Mouse (Mus musculus) left cerebral cortex, adult 9 months (tissue): ENCODE measurements around the gene Banf1.
"Not testable (repeated sequence)": the region's sequence is repeated elsewhere in the genome, so short reads cannot be mapped to it uniquely, and the experiment has no call there.

ENCODE experiments used
- DNase-seq, 2 experiments: peaks; one replicate each; pipeline ENCODE4 v3.0.0; 2022; ENCODE audit warnings: low spot score in 2 of 2

The Banf1 gene

GRCm38 (mm10) chr19:5374177-5374576 lies 7.2 kb upstream of the Banf1 start:
- DNase-seq: no peak

- DNase-seq: no peak
Measured at GRCm38 (mm10) chr19:5372724-5373123, 5.8 kb upstream of the Banf1 start.

DNA sequence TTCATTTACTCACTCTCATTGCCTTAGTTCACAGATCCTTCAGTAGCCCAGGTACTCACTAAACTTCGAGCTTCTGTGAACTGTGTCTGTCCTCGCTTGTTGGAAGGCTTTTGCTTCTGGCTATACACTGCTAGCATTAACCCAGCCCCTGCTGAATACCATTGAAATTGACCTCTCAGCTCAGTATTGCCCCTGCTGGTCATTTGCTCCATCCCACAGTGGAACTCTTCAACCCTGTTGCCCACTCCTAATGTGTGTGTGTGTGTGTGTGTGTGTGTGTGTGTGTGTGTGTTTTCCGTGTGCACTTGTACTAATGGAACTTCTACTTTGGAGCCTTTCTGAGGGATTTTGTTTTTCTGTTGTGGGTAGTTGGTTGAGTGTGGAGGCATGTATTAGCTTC lies 4.0 kb upstream of the Banf1 start:
- no peak for DNase-seq

DNA sequence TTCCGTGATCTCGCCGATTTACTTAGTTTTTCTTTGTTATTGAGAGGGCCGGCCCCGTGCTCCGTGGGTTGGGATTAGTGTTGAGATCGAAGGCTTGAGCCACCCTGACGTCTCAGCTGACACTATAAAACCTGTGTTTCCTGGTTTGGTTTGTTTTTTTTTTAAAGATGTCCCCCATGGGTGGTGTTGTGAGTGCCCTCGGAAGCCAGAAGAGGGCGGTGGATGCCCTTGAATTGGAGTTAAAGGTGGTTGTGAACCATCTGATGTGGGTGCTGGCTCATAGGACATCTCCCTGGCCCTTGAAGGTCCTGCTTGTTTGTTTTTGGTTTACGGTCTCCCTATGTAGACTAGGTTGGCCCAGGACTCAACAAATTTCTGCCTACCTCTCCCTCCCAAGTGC lies 487 bp upstream of the Banf1 start:
- no peak for DNase-seq

DNA sequence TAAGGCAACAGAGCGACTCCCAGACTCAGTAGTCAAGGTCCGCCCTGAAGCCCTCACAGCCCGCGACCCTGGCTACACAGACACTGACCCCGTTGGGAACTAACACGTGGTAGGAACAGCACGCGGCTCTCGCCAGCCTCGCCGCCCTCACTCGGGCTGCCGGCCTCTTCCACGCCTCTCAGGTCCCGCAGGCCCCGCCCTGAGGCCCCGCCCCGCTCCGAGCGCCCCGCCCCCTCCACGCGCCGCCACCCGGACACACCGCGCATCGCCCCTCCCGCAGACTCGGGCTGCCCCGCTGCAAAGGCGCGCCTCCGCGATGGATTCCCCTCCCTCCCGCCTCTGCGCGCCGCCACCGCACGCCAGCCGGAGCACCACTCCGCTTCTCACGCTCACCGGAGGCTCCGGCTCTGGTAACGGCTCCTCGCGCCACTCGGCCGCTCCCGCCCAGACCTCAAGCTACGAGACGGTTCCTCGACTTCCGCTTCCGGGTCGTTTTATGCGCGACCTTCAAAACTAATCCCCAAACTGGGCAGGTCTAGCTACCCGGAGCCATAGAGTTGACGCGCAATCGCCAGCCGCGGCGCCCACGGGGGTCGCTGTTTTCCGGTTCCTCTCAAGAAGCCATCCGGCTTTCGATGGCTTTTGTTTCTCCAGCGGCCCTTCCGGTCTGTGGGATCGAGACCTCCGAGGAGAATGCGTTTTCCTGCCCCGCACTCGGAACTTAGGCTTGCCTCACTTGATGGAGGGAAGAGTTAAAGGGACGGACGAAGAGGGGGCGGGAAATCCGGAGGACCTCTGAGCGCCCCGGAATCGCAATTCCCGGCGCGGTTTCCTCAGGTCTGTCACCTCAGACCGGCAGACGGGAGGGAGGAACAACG lies 554 bp downstream of the Banf1 start, which contains the start of gene Eif1ad:
Gene Eif1ad (plus strand): TSS at position 567 of the 878 bp plus-strand sequence.
- DNase-seq: peak; percentile 88 to 96

DNA sequence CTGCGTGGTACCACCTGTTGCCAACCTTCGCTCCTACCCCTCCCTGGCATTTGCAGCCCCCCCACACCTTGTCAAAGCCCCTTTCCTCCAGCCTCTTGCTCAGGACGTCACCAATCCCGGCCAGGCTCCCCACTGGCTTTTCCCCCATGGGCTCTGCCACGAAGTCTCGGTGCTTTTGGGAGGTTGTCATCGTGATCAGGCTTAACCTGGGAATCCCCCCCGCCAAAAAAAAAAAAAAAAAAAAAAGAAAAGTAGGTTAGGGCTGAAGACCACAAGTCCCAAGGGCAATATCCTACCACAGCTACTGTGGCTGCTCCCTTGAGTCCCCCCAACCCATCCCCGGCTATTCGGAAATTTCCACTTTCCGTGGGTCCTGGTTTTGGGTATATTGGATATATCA lies 1.2 kb downstream of the Banf1 start:
- no peak for DNase-seq

GRCm38 (mm10) chr19:5364124-5364523 lies 2.8 kb downstream of the Banf1 start:
- DNase-seq: no peak

GRCm38 (mm10) chr19:5362186-5362585 lies 4.8 kb downstream of the Banf1 start:
- DNase-seq: no peak

DNA sequence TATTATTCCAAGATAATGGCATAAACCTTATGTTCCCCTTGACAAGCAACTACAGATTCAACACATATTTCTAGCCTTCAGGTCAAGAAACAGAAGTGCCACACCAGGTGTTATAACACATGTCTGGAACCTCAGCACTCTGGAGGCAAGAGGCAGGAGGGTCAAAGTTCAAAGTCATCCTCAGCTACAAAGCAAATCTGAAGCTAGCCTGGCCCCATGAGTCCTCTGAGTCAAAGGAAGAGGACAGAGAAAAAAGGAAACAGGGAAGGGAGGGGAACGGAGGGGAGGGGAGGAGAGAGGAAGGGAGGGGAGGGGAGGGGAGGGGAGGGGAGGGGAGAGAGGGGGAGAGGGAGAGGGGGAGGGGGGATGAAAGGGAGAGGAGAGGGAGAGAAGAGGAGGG lies 10.9 kb downstream of the Banf1 start:
- DNase-seq: no peak

GRCm38 (mm10) chr19:5353609-5354008 lies 13.4 kb downstream of the Banf1 start:
- DNase-seq: no peak

DNA sequence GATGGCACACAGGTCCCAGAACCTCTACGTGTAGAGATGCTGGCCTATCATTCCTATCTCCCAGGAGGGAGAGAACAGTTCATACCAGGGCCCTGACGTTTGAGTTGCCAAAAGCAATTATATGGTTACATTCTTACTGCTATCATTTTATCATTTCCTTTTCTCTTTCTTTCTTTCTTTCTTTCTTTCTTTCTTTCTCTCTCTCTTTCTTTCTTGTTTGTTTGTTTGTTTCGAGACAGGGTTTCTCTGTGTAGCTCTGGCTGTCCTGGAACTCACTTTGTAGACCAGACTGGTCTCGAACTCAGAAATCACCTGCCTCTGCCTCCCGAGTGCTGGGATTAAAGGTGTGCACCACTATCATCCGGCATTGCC lies 17.5 kb downstream of the Banf1 start, which contains the start of gene Cst6:
Gene Cst6 (minus strand): TSS at position 73 of the 372 bp plus-strand sequence.
- DNase-seq: not testable (repeated sequence)

DNA sequence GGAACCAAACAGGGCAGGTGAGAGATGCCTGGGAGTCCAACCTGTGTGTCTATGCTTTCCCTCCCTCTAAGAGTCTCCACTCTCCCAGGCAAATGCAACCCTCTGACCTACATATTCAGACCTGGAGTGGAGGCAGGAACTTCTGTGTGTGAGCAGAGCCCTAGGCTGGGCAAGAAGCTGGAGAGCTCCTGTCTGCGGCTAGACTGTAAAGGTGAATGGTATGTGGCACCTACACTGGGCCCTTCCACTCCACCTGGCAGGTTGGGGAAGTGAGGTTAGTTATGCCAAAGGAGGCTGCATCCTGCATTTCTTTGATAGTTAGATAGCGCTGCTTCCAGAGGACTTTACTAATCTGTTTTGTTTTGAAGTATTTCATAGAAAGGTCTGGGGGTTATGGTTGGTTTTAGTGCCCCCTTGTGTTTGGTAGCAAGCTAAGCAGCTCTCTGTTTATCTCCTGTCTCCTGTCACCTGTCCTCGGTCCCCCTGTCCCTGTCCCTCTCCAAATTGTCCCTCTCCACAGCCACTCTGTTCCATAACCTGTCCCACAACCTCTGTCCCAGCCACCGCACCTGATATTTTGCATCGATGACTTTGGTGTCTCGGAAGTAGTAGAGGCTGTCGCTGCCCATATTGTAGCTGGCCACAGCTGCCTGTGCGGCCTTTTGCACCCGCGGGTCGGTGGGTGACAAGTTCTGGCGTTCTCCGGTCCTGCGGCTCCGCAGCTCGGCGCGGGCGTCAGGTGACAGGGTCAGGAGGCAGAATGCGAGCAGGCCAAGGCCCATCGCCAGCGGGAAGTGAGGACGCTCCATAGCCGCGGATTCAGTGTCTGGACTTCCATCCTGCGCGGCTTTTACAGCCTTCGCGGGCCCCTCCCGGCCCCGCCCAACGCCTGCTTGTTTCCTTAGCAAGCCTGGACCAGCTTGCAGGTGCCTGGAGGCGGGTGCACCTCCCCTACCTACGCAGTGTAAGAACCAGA lies 18.2 kb downstream of the Banf1 start:
- DNase-seq: peak in 1 of 2 experiments; percentile 24

- no peak for DNase-seq
Measured at GRCm38 (mm10) chr19:5348064-5348463, 18.9 kb downstream of the Banf1 start.

GRCm38 (mm10) chr19:5345297-5346131 lies 21.5 kb downstream of the Banf1 start:
- DNase-seq: no peak

GRCm38 (mm10) chr19:5341360-5341759 lies 25.6 kb downstream of the Banf1 start:
- DNase-seq: no peak

- peak; percentile 20 to 85 for DNase-seq
Measured at GRCm38 (mm10) chr19:5337975-5338374, 29.0 kb downstream of the Banf1 start.

GRCm38 (mm10) chr19:5335441-5335840 lies 31.5 kb downstream of the Banf1 start, which contains the start of gene Catsper1:
TSS of gene Catsper1 (plus strand) at chr19:5335741.
- no peak for DNase-seq

DNA sequence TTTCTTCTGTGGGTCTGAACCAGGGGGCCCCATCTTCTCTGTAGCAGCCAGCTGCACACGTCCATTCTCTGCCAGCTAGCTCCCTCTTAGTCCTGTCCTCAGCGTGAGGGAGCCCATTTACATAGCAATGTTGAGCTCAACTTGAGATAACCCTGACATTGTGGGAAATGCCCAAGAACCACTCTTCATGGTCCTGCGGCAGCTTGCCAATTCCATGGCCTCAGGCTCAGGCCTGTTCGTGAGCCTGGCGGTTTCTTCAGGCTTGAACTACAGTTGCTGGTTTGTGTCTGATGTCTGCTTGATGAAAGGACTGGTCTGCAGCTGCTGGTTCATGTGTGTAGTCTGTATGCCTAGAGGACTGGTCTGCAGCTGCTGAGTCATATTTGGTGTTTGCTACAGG lies 32.2 kb downstream of the Banf1 start:
- no peak for DNase-seq

- no peak for DNase-seq
Measured at GRCm38 (mm10) chr19:5327970-5328369, 39.0 kb downstream of the Banf1 start.

- no peak for DNase-seq
Measured at GRCm38 (mm10) chr19:5323801-5324200, 43.2 kb downstream of the Banf1 start.
